Mouse (Mus musculus): ENCODE results near the gene Sufu. TPM values are rescaled to one million over a fixed set of nuclear protein-coding genes. Genes with fewer than 3 reads are reported as not detected.

Sufu gene
- polyA plus RNA-seq, 1 experiment: 6.9 TPM

DNA sequence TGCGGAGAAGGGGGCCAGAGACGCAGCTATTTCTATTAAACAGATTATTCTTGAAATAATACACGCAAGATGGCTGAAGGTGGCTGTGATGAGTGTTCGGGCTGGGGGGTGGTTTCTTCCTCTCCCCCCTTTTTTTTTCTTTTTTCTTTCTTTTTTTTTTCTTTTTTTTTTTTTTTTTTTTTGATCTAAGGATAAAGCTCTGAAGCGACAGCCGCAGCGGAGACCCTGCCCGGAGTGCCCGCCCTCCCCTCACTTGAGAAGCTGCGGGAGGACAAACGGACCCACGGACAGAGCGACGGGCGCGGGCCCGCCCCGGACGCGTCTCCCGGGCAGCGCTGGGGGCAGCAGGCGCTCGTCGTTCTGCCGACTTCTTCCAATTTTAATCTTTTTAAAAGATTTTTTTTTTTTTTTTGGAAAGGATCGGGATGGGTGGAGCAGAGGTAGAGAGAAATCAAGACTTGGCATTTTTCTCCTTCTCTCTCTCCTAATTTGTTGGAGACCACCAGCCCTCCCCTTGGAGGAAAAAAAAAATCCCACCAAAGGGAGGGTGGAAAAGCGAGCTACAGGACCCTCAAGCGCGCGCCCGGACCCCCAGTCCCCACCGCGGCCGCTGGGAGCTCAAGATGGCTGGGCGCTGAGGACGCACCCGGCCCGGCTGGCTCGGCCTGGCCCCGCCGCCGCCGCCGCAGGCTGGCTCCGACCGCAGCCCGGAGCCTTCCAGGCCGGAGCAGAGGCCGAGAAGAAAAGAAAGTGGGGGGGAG lies 104.1 kb downstream of the Sufu start:
- Histone ChIP-seq H3K4me1 (ENCODE audit: control insufficient read depth, insufficient read depth, insufficient read length, low read length) (peaks cover 11% of the 10 kb centered on the region), H3K27ac (replicated peaks; ENCODE audit: low read depth, low read length) (peak overlapping the region; percentile 99)

GRCm38 (mm10) chr19:46501401-46502068 lies 104.8 kb downstream of the Sufu start, which contains the start of gene Trim8:
Trim8 (plus strand) TSS chr19:46501702.
- H3K4me3 ChIP-seq (ENCODE audit: insufficient read depth, low read depth, low read length): peak within 1 kb of the TSS; percentile 80
- peak within 1 kb of the TSS; percentile 99 for H3K27ac ChIP-seq (replicated peaks; ENCODE audit: low read depth, low read length)
- peaks cover 14% of the 10 kb centered on the region for H3K4me1 ChIP-seq (ENCODE audit: control insufficient read depth, insufficient read depth, insufficient read length, low read length)

More for the DNA sequence above, 104.1 kb downstream of the Sufu start:
- H3K4me3 ChIP-seq (ENCODE audit: insufficient read depth, low read depth, low read length): peak overlapping the region; percentile 80

GRCm38 (mm10) chr19:46502069-46502455 lies 105.4 kb downstream of the Sufu start:
- H3K4me3 ChIP-seq (ENCODE audit: insufficient read depth, low read depth, low read length): peak overlapping the region; percentile 80
- H3K4me1 ChIP-seq (ENCODE audit: control insufficient read depth, insufficient read depth, insufficient read length, low read length): peaks cover 20% of the 10 kb centered on the region
- peak overlapping the region; percentile 85 for H3K27ac ChIP-seq (replicated peaks; ENCODE audit: low read depth, low read length)

DNA sequence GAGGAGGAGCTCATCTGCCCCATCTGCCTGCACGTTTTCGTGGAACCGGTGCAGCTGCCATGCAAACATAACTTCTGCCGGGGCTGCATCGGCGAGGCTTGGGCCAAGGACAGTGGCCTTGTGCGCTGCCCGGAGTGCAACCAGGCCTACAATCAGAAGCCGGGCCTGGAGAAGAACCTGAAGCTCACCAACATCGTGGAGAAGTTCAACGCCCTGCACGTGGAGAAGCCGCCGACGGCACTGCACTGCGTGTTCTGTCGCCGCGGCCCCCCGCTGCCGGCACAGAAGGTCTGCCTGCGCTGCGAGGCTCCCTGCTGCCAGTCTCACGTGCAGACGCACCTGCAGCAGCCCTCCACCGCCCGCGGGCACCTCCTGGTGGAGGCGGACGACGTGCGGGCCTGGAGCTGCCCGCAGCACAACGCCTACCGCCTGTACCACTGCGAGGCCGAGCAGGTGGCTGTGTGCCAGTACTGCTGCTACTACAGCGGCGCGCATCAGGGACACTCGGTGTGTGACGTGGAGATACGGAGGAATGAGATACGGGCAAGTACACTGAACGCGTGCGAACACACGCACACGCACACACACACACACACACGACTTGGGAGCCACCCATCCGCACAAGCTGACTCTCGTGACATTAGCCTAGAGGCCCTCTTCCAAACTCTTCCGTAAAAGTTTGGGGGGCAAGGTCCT lies 105.9 kb downstream of the Sufu start:
- Histone ChIP-seq H3K4me1 (ENCODE audit: control insufficient read depth, insufficient read depth, insufficient read length, low read length) (peaks cover 25% of the 10 kb centered on the region), H3K27ac (replicated peaks; ENCODE audit: low read depth, low read length) (peak overlapping the region; percentile 85), H3K4me3 (ENCODE audit: insufficient read depth, low read depth, low read length) (peak overlapping the region; percentile 80)

- H3K4me1 ChIP-seq (ENCODE audit: control insufficient read depth, insufficient read depth, insufficient read length, low read length): peaks cover 33% of the 10 kb centered on the region
- peak overlapping the region; percentile 80 for H3K4me3 ChIP-seq (ENCODE audit: insufficient read depth, low read depth, low read length)
- peak overlapping the region; percentile 85 for H3K27ac ChIP-seq (replicated peaks; ENCODE audit: low read depth, low read length)
Observed at GRCm38 (mm10) chr19:46503351-46504084, 106.8 kb downstream of the Sufu start.

DNA sequence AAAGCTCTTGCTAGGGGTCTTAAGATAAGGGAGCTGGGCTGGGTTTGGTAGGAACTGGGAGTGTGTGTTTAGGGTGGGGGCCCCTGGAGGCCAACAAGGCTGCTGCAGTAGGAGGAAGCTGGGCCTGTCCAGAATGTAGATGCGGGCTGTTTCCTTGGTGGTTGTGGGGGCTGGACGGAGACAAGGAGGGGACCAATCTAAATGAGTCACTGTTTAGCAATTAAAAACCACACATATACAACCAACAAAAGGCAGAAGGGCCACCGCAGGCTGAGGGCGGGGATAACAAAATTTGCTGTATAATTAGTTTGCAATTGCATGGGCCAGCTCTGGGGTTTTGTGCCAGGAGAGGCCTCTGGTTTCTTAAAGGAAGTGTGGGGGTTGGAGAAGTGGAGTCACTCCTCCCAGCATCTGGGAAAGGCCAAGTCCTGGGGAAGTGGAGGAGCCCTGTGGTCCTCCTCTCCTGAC lies 107.4 kb downstream of the Sufu start:
- H3K4me1 ChIP-seq (ENCODE audit: control insufficient read depth, insufficient read depth, insufficient read length, low read length): peaks cover 39% of the 10 kb centered on the region
- peak overlapping the region; percentile 80 for H3K4me3 ChIP-seq (ENCODE audit: insufficient read depth, low read depth, low read length)
- peak overlapping the region; percentile 85 for H3K27ac ChIP-seq (replicated peaks; ENCODE audit: low read depth, low read length)

GRCm38 (mm10) chr19:46504822-46505417 lies 108.2 kb downstream of the Sufu start:
- Histone ChIP-seq H3K4me3 (ENCODE audit: insufficient read depth, low read depth, low read length) (peak overlapping the region; percentile 80), H3K27ac (replicated peaks; ENCODE audit: low read depth, low read length) (peak overlapping the region; percentile 85), H3K4me1 (ENCODE audit: control insufficient read depth, insufficient read depth, insufficient read length, low read length) (peaks cover 47% of the 10 kb centered on the region)

- Histone ChIP-seq H3K4me3 (ENCODE audit: insufficient read depth, low read depth, low read length) (peak overlapping the region; percentile 80), H3K4me1 (ENCODE audit: control insufficient read depth, insufficient read depth, insufficient read length, low read length) (peaks cover 55% of the 10 kb centered on the region), H3K27ac (replicated peaks; ENCODE audit: low read depth, low read length) (peak overlapping the region; percentile 85)
Observed at GRCm38 (mm10) chr19:46505646-46506371, 109.1 kb downstream of the Sufu start.

DNA sequence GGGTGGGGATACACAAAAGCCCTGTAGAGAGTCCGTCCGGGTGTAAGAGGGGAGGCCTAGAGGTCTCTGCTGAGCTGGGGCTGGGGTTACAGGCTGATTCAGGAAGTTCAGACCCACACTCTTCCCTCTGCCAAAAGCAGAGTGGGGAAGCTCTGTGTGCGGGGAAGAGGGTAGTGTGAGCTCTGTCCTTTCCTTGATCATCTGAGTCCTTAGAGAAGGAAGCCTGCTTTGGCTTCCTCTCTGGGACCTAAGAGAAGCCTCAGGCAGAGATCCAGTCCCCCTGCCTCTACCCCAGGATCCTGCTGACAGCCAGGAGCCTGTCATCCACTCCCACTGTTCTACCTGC lies 109.6 kb downstream of the Sufu start:
- Histone ChIP-seq H3K4me1 (ENCODE audit: control insufficient read depth, insufficient read depth, insufficient read length, low read length) (peaks cover 55% of the 10 kb centered on the region), H3K4me3 (ENCODE audit: insufficient read depth, low read depth, low read length) (peak overlapping the region; percentile 80; the same call in 1 of the 2 replicates), H3K27ac (replicated peaks; ENCODE audit: low read depth, low read length) (peak overlapping the region; percentile 58)

GRCm38 (mm10) chr19:46507181-46507581 lies 110.5 kb downstream of the Sufu start:
- Histone ChIP-seq H3K4me1 (ENCODE audit: control insufficient read depth, insufficient read depth, insufficient read length, low read length) (peaks cover 55% of the 10 kb centered on the region), H3K4me3 (ENCODE audit: insufficient read depth, low read depth, low read length) (no peak overlapping the region), H3K27ac (replicated peaks; ENCODE audit: low read depth, low read length) (0 out of 2 replicates have a peak overlapping the region, but pooled peaks have one; percentile 2)

DNA sequence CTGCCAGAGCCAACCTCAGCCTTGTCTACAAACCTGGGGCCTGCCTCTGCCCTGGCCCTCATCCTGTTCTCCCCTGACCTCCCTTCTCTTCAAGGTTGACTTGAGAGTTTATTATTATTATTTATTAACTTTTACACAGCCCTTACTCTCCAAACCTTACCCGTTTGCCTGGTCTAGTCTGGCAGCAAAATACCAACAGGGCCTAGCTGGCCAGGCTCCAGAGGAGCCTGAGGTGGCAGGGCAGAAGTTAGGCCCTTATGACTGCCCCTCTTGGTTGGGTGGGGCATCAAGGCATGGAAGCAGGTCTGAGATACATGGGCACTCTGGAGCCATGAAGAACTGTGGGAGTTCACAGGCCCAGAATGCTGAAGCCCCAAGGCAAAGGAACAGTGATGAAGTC lies 111.1 kb downstream of the Sufu start:
- H3K27ac ChIP-seq (replicated peaks; ENCODE audit: low read depth, low read length): 0 out of 2 replicates have a peak overlapping the region, but pooled peaks have one; percentile 2
- peaks cover 55% of the 10 kb centered on the region for H3K4me1 ChIP-seq (ENCODE audit: control insufficient read depth, insufficient read depth, insufficient read length, low read length)
- H3K4me3 ChIP-seq (ENCODE audit: insufficient read depth, low read depth, low read length): no peak overlapping the region

DNA sequence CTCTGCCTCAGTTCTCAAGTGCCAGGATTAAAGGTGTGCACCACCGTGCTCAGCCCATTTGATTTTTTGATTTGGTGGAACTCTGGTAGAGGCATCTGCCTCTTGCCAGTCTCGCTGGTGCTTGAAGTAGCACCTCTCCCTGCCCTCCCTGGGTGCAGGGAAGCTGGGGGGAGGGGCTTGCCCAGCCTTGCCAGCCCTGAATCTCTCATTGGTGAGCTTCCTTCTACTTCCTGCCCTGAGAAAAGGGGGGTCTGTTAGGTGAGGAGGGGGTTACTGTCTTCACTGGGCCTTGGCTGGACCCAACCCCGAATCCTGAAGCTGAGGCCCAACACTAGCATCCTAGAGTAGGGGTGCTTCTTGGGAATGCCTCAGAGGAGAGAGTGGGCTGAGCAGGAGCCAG lies 112.0 kb downstream of the Sufu start:
- Histone ChIP-seq H3K4me1 (ENCODE audit: control insufficient read depth, insufficient read depth, insufficient read length, low read length) (peaks cover 55% of the 10 kb centered on the region), H3K27ac (replicated peaks; ENCODE audit: low read depth, low read length) (no peak overlapping the region; the same call in 1 of the 2 replicates), H3K4me3 (ENCODE audit: insufficient read depth, low read depth, low read length) (no peak overlapping the region)

DNA sequence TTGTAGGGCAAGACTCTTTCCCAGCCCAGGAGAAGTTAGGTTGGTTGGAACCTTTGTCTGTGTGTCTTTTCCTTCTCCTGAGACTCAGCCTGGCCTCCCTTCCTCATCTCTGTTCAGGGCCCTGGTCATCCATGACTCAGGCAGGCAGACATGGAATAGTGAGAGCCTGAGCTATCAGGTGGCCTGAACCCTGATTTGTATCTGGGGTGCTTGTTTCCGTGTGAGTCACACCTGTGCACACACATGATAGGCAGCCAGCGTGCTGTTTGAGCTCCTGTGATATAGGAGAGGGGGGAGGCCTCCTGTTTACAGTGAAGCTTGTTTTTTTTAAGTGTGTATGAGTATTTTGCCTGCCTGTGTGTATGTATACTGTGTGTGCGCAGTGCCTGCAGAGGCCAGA lies 112.5 kb downstream of the Sufu start:
- Histone ChIP-seq H3K4me3 (ENCODE audit: insufficient read depth, low read depth, low read length) (no peak overlapping the region), H3K4me1 (ENCODE audit: control insufficient read depth, insufficient read depth, insufficient read length, low read length) (peaks cover 55% of the 10 kb centered on the region), H3K27ac (replicated peaks; ENCODE audit: low read depth, low read length) (peak overlapping the region; percentile 19; the same call in 1 of the 2 replicates)

- Histone ChIP-seq H3K27ac (replicated peaks; ENCODE audit: low read depth, low read length) (no peak overlapping the region), H3K4me1 (ENCODE audit: control insufficient read depth, insufficient read depth, insufficient read length, low read length) (peaks cover 54% of the 10 kb centered on the region), H3K4me3 (ENCODE audit: insufficient read depth, low read depth, low read length) (no peak overlapping the region)
Observed at GRCm38 (mm10) chr19:46509736-46510135, 113.0 kb downstream of the Sufu start.

Measured in brown adipose tissue, adult 24 weeks (tissue).